In the genomic region with DNA sequence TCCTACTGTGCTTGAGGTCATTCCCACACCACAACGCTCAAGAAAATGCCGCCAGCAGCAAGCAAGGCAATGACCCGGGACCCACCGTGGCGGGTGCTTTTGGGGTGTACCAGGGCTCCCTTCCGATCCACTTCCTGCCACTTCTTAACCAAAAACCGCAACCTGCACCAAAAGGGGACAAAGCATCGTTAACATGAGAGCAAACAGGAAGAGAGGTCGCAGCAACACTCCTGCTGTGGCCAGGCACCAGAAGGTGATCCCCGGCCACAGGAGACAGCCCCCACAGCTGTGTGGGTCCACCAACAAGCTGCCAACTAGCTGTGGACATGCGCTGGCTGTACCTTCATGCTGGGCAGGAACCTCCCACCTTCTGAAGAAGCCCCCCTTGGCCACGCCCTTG, we compare ENCODE assay signal across 21 mouse cellular contexts. TPM values are rescaled to one million over a fixed set of nuclear protein-coding genes. Genes with fewer than 3 reads are reported as not detected.
DNase-seq lines count a peak whose midpoint lies in the region; ATAC-seq lines count a peak whose summit lies in the region.
"Had no signal": no experiment of that assay in that cellular context is flagged by ENCODE, and none has a peak within 500 bp of the region (broad histone marks: within the 10 kb centered on the region; RNA-seq: fewer than 3 reads in every experiment).

No protein-coding gene starts in this region.

- WGBS in kidney, embryonic 14.5 days = 91% methylated on average over 12 of the region's 12 CpGs
- WGBS in intestine, embryonic 16.5 days = 89% methylated on average over 12 of the region's 12 CpGs

- no peaks in the 10 kb centered on the region for H3K9me3 ChIP-seq in kidney, embryonic 14.5 days (ENCODE audit: control insufficient read depth, low read length)
- no peaks in the 10 kb centered on the region for H3K9me3 ChIP-seq in intestine, embryonic 16.5 days (ENCODE audit: control insufficient read depth, low read length)
- H3K9me3 ChIP-seq: embryonic facial prominence, embryonic 10.5 days; hindbrain, embryonic 15.5 days; limb, embryonic 13.5 days; neural tube, embryonic 13.5 days had no signal

- H3K27me3 ChIP-seq in kidney, embryonic 14.5 days (ENCODE audit: control insufficient read depth, insufficient read depth, low read length) = no peaks in the 10 kb centered on the region
- no peaks in the 10 kb centered on the region for H3K27me3 ChIP-seq in intestine, embryonic 16.5 days (replicated peaks; ENCODE audit: control insufficient read depth, insufficient read depth, low read length)
- H3K27me3 ChIP-seq: hindbrain, embryonic 15.5 days; limb, embryonic 13.5 days; neural tube, embryonic 13.5 days had no signal

- no peak overlapping the region for H3K27ac ChIP-seq in kidney, embryonic 14.5 days (ENCODE audit: low read depth, low read length)
- H3K27ac ChIP-seq in intestine, embryonic 16.5 days (ENCODE audit: low read length) = no peak overlapping the region
- H3K27ac ChIP-seq: embryonic facial prominence, embryonic 10.5 days; hindbrain, embryonic 15.5 days; limb, embryonic 13.5 days; neural tube, embryonic 13.5 days had no signal

- no peak overlapping the region for H3K9ac ChIP-seq in kidney, embryonic 14.5 days (ENCODE audit: low read depth, low read length)
- no peak overlapping the region for H3K9ac ChIP-seq in intestine, embryonic 16.5 days (ENCODE audit: low read depth, low read length)
- H3K9ac ChIP-seq: hindbrain, embryonic 15.5 days; limb, embryonic 13.5 days; neural tube, embryonic 13.5 days had no signal

- peak; percentile 61 to 63 for DNase-seq in spleen, postnatal 36 days (ENCODE audit: low spot score in 2 of 2)
- no peak for DNase-seq in spleen, postnatal 4 days (ENCODE audit: low spot score in 2 of 2)
- DNase-seq in induced T-regulatory cell, adult 2 months (ENCODE audit: low read depth) = peak; percentile 54
- peak; percentile 34 to 66 for DNase-seq in thymus, adult 18-20 months
- DNase-seq in kidney, postnatal 36 days = no peak
- DNase-seq in frontal cortex, postnatal 14 days (ENCODE audit: low spot score in 2 of 2) = no peak
- DNase-seq: adrenal gland, postnatal 36 days; cerebellum, postnatal 25 days; gastrocnemius, postnatal 10 days; heart, postnatal 10 days; kidney, adult 9 months; lung, postnatal 4 days had no signal

- H3K4me2 ChIP-seq in kidney, embryonic 14.5 days (replicated peaks; ENCODE audit: low read depth, low read length) = no peak overlapping the region
- no peak overlapping the region for H3K4me2 ChIP-seq in intestine, embryonic 16.5 days (ENCODE audit: low read depth, low read length)
- H3K4me2 ChIP-seq: hindbrain, embryonic 15.5 days; limb, embryonic 13.5 days; neural tube, embryonic 13.5 days had no signal

- H3K4me1 ChIP-seq in kidney, embryonic 14.5 days (ENCODE audit: control insufficient read depth, insufficient read depth, low read length) = no peaks in the 10 kb centered on the region
- H3K4me1 ChIP-seq in intestine, embryonic 16.5 days (ENCODE audit: control insufficient read depth, insufficient read depth, low read length) = no peaks in the 10 kb centered on the region
- H3K4me1 ChIP-seq: embryonic facial prominence, embryonic 10.5 days; hindbrain, embryonic 15.5 days; limb, embryonic 13.5 days; neural tube, embryonic 13.5 days had no signal

- no peak overlapping the region for H3K4me3 ChIP-seq in kidney, embryonic 14.5 days (ENCODE audit: low read length)
- no peak overlapping the region for H3K4me3 ChIP-seq in intestine, embryonic 16.5 days (ENCODE audit: low read length)
- H3K4me3 ChIP-seq: embryonic facial prominence, embryonic 10.5 days; erythroblast, embryonic 14.5 days; hindbrain, embryonic 15.5 days; limb, embryonic 13.5 days; neural tube, embryonic 13.5 days had no signal

- peaks cover 70% of the 10 kb centered on the region for H3K36me3 ChIP-seq in kidney, embryonic 14.5 days (ENCODE audit: control insufficient read depth, insufficient read depth, low read length)
- peaks cover 17% of the 10 kb centered on the region for H3K36me3 ChIP-seq in intestine, embryonic 16.5 days (ENCODE audit: control insufficient read depth, insufficient read depth, low read length)

- ATAC-seq in kidney, embryonic 14.5 days (ENCODE audit: low FRiP score, low TSS enrichment) = no peak
- no peak for ATAC-seq in intestine, embryonic 16.5 days
- ATAC-seq: forebrain, embryonic 16.5 days; midbrain, embryonic 16.5 days had no signal

RNA-seq across cellular contexts. Expression of a gene that starts 9.9 kb away (rescaled TPM):
- polyA plus RNA-seq in kidney, embryonic 14.5 days (2014; fragmentation: Nextera tagmentation; extraction: Ambion mirVana) = 5.7 and 6.3 TPM in 2 replicates
- polyA plus RNA-seq in intestine, embryonic 16.5 days (2015; fragmentation: Nextera tagmentation; extraction: Ambion mirVana) = 6.3 and 7.8 TPM in 2 replicates

Comparison
In these comparisons a context has a peak if more than half of its experiments do, and no peak if none do; other contexts are left out.
1. DNase-seq: peak in spleen, postnatal 36 days (2 of 2), induced T-regulatory cell, adult 2 months (single experiment) and thymus, adult 18-20 months (2 of 2); none in spleen, postnatal 4 days (0 of 2), kidney, postnatal 36 days (0 of 2) and frontal cortex, postnatal 14 days (0 of 2).